Mouse (Mus musculus): ENCODE data around the gene Large1. TPM values are rescaled to one million over a fixed set of nuclear protein-coding genes. Genes with fewer than 3 reads are reported as not detected.

Gene Large1
- polyA plus RNA-seq, 1 experiment from 2014 or later: 8.3 TPM

DNA sequence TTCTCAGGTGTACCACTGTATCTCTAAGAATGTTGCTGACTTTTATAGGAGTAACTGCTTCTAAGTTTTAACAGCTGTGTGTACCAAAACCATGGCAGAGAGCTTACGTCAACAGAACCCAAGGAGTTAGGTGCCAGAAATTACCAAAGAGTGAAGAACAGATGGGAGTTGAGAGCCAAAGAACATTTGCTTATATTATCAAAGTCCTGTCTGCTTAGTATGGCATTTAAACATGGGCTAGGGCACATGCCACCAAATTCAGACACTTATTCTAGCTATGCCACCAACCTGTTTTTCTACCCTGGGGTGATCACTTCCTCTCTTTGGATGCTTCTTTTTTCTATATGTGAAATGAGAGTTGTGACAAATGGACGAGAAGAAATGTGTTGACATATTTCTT lies 479.9 kb downstream of the Large1 start:
- WGBS: 88% methylated on average over 2 of the region's 2 CpGs
- Histone ChIP-seq H3K9me3 (no peaks in the 10 kb centered on the region), H3K4me2 (no peak overlapping the region), H3K4me1 (replicated peaks) (no peaks in the 10 kb centered on the region), H3K27me3 (no peaks in the 10 kb centered on the region), H3K27ac (no peak overlapping the region), H3K9ac (replicated peaks) (no peak overlapping the region), H3K36me3 (no peaks in the 10 kb centered on the region), H3K4me3 (replicated peaks) (no peak overlapping the region)
- ATAC-seq (ENCODE audit: insufficient number of reproducible peaks, insufficient read depth, low FRiP score, low TSS enrichment, low read depth): no peak

- peak; percentile 47 for ATAC-seq (ENCODE audit: insufficient number of reproducible peaks, insufficient read depth, low FRiP score, low TSS enrichment, low read depth)
- H3K4me1 ChIP-seq (replicated peaks): peaks cover 8% of the 10 kb centered on the region
Observed at GRCm38 (mm10) chr8:72846881-72847280, 506.5 kb downstream of the Large1 start.

DNA sequence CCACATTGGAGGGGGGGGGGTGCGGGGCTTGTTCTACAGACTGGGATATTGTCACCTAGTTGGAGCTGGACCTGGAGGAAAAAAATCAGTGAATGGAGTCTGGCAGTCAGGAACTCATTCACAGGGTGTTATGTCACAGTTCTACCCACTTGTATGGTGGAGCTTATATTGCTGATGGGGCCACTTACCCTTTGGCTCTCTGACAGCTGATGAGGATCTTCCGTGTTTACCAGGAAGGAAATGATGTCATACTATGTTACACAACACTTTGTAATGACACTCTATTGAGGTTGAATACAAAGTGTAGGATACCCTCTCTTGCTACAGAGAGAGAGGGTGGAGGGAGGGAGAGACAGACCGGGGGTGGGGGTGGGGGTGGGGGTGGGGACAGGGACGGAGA lies 517.5 kb downstream of the Large1 start:
- Histone ChIP-seq H3K9ac (replicated peaks) (no peak overlapping the region), H3K4me3 (replicated peaks) (no peak overlapping the region), H3K36me3 (no peaks in the 10 kb centered on the region; the same call in 1 of the 2 replicates), H3K9me3 (no peaks in the 10 kb centered on the region), H3K4me2 (no peak overlapping the region), H3K27ac (no peak overlapping the region), H3K4me1 (replicated peaks) (no peaks in the 10 kb centered on the region), H3K27me3 (no peaks in the 10 kb centered on the region)
- no peak for ATAC-seq (ENCODE audit: insufficient number of reproducible peaks, insufficient read depth, low FRiP score, low TSS enrichment, low read depth)
- WGBS: 89% methylated on average over 4 of the region's 4 CpGs

More at GRCm38 (mm10) chr8:72846881-72847280, 506.5 kb downstream of the Large1 start:
- Histone ChIP-seq H3K36me3 (peaks cover 9% of the 10 kb centered on the region), H3K4me3 (replicated peaks) (no peak overlapping the region), H3K9me3 (no peaks in the 10 kb centered on the region), H3K27ac (peak overlapping the region; percentile 25; the same call in 1 of the 2 replicates), H3K9ac (replicated peaks) (no peak overlapping the region), H3K4me2 (no peak overlapping the region), H3K27me3 (no peaks in the 10 kb centered on the region)

GRCm38 (mm10) chr8:72833112-72833511 lies 520.2 kb downstream of the Large1 start:
- Histone ChIP-seq H3K4me3 (replicated peaks) (no peak overlapping the region), H3K27me3 (no peaks in the 10 kb centered on the region), H3K9me3 (no peaks in the 10 kb centered on the region), H3K36me3 (no peaks in the 10 kb centered on the region; the same call in 1 of the 2 replicates), H3K4me2 (no peak overlapping the region), H3K27ac (no peak overlapping the region), H3K9ac (replicated peaks) (no peak overlapping the region), H3K4me1 (replicated peaks) (no peaks in the 10 kb centered on the region)
- WGBS: 86% methylated on average over 2 of the region's 2 CpGs
- no peak for ATAC-seq (ENCODE audit: insufficient number of reproducible peaks, insufficient read depth, low FRiP score, low TSS enrichment, low read depth)

- Histone ChIP-seq H3K36me3 (no peaks in the 10 kb centered on the region; the same call in 1 of the 2 replicates), H3K9ac (replicated peaks) (no peak overlapping the region), H3K4me2 (no peak overlapping the region), H3K4me1 (replicated peaks) (no peaks in the 10 kb centered on the region), H3K9me3 (no peaks in the 10 kb centered on the region), H3K27me3 (no peaks in the 10 kb centered on the region), H3K4me3 (replicated peaks) (no peak overlapping the region), H3K27ac (no peak overlapping the region)
- ATAC-seq (ENCODE audit: insufficient number of reproducible peaks, insufficient read depth, low FRiP score, low TSS enrichment, low read depth): no peak
- WGBS: 70% methylated on average over 1 of the region's 1 CpGs
Observed at GRCm38 (mm10) chr8:72832371-72832770, 521.0 kb downstream of the Large1 start.

- H3K36me3 ChIP-seq: peaks cover 20% of the 10 kb centered on the region
- H3K9me3 ChIP-seq: no peaks in the 10 kb centered on the region
- no peaks in the 10 kb centered on the region for H3K27me3 ChIP-seq
- H3K27ac ChIP-seq: no peak overlapping the region
- no peak overlapping the region for H3K9ac ChIP-seq (replicated peaks)
- H3K4me1 ChIP-seq (replicated peaks): no peaks in the 10 kb centered on the region
- H3K4me3 ChIP-seq (replicated peaks): no peak overlapping the region
- ATAC-seq (ENCODE audit: insufficient number of reproducible peaks, insufficient read depth, low FRiP score, low TSS enrichment, low read depth): no peak
- 90% methylated on average over 5 of the region's 5 CpGs for WGBS
- no peak overlapping the region for H3K4me2 ChIP-seq
Observed at GRCm38 (mm10) chr8:72817655-72818349, 535.5 kb downstream of the Large1 start.

GRCm38 (mm10) chr8:72816679-72817078 lies 536.7 kb downstream of the Large1 start:
- Histone ChIP-seq H3K36me3 (peaks cover 20% of the 10 kb centered on the region), H3K4me1 (replicated peaks) (no peaks in the 10 kb centered on the region), H3K9me3 (no peaks in the 10 kb centered on the region), H3K27me3 (no peaks in the 10 kb centered on the region), H3K4me3 (replicated peaks) (no peak overlapping the region), H3K27ac (no peak overlapping the region), H3K9ac (replicated peaks) (no peak overlapping the region), H3K4me2 (no peak overlapping the region)
- no peak for ATAC-seq (ENCODE audit: insufficient number of reproducible peaks, insufficient read depth, low FRiP score, low TSS enrichment, low read depth)

DNA sequence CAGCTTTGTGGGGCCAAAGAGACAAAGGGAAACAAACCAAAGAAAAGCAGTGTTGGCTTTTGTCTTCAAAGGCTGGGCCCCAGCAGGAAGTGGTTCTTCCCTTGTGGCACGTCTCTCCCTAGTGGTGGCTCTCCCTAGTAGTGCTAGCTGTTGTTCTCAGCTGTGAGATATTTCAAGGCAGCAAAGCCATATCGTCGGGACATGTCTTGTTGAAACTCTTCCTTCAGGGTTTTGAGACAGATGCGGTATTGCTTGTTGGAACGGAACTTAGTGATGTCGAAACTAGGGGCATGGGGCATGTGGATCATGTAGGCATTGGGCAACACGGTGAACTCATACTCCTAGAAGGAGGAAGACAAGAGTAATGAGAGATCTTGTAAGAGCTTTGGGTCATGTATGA lies 537.7 kb downstream of the Large1 start:
- no peak overlapping the region for H3K4me3 ChIP-seq (replicated peaks)
- 89% methylated on average over 7 of the region's 7 CpGs for WGBS
- H3K27me3 ChIP-seq: no peaks in the 10 kb centered on the region
- no peak overlapping the region for H3K27ac ChIP-seq
- peaks cover 20% of the 10 kb centered on the region for H3K36me3 ChIP-seq
- H3K4me2 ChIP-seq: no peak overlapping the region
- no peaks in the 10 kb centered on the region for H3K9me3 ChIP-seq
- H3K4me1 ChIP-seq (replicated peaks): no peaks in the 10 kb centered on the region
- H3K9ac ChIP-seq (replicated peaks): no peak overlapping the region
- ATAC-seq (ENCODE audit: insufficient number of reproducible peaks, insufficient read depth, low FRiP score, low TSS enrichment, low read depth): no peak

DNA sequence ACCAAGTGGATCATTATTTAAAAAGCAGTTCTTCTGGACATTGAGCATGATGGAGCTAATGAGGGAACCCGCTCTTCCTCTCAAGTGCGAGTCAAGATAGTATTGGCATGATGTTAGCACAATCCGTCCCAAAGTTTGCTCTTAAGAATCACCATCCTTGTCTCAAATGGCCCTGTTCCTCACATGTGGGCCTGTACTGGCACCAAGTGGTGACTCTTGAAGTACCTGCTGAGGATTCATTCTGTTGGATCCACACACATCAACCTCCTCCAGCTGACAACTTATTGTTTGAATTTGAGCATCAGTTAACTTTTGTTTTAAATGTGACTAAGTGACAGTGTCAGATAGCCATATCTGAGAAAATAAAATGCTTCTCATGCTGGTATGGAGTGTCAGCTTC lies 540.6 kb downstream of the Large1 start:
- Histone ChIP-seq H3K27me3 (no peaks in the 10 kb centered on the region), H3K4me2 (no peak overlapping the region), H3K9me3 (no peaks in the 10 kb centered on the region), H3K9ac (replicated peaks) (no peak overlapping the region), H3K4me3 (replicated peaks) (no peak overlapping the region), H3K36me3 (peaks cover 16% of the 10 kb centered on the region), H3K4me1 (replicated peaks) (no peaks in the 10 kb centered on the region), H3K27ac (no peak overlapping the region)
- WGBS: 87% methylated on average over 3 of the region's 3 CpGs
- no peak for ATAC-seq (ENCODE audit: insufficient number of reproducible peaks, insufficient read depth, low FRiP score, low TSS enrichment, low read depth)

DNA sequence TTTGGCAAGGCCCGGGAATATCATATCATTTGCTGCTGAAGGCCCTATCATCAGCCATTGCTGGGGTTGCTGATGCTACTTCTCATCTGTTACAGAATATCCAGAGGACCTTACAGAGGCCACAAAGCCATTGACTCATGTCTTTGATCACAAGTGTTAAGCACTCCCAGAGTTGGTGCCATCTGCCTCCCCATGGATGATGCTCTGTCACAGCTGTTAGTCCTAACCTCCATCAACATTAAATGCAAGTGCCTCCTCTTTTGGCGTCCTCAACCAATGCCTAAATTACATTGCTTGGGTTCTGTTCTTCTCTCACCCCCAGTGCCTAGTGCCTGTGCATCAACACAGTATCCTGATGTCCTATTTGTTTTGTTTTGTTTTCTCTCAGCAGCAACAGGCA lies 551.8 kb downstream of the Large1 start:
- no peak overlapping the region for H3K27ac ChIP-seq
- H3K4me3 ChIP-seq (replicated peaks): no peak overlapping the region
- no peak overlapping the region for H3K4me2 ChIP-seq
- H3K9me3 ChIP-seq: no peaks in the 10 kb centered on the region
- WGBS: 87% methylated on average over 2 of the region's 2 CpGs
- ATAC-seq (ENCODE audit: insufficient number of reproducible peaks, insufficient read depth, low FRiP score, low TSS enrichment, low read depth): no peak
- no peaks in the 10 kb centered on the region for H3K4me1 ChIP-seq (replicated peaks)
- H3K27me3 ChIP-seq: no peaks in the 10 kb centered on the region
- no peak overlapping the region for H3K9ac ChIP-seq (replicated peaks)
- H3K36me3 ChIP-seq: no peaks in the 10 kb centered on the region

- no peaks in the 10 kb centered on the region for H3K36me3 ChIP-seq
- no peaks in the 10 kb centered on the region for H3K9me3 ChIP-seq
- H3K27ac ChIP-seq: no peak overlapping the region
- no peak overlapping the region for H3K4me3 ChIP-seq (replicated peaks)
- ATAC-seq (ENCODE audit: insufficient number of reproducible peaks, insufficient read depth, low FRiP score, low TSS enrichment, low read depth): no peak
- no peaks in the 10 kb centered on the region for H3K4me1 ChIP-seq (replicated peaks)
- no peak overlapping the region for H3K9ac ChIP-seq (replicated peaks)
- no peaks in the 10 kb centered on the region for H3K27me3 ChIP-seq
- no peak overlapping the region for H3K4me2 ChIP-seq
- WGBS: 90% methylated on average over 4 of the region's 4 CpGs
Observed at GRCm38 (mm10) chr8:72780644-72781043, 572.7 kb downstream of the Large1 start.

DNA sequence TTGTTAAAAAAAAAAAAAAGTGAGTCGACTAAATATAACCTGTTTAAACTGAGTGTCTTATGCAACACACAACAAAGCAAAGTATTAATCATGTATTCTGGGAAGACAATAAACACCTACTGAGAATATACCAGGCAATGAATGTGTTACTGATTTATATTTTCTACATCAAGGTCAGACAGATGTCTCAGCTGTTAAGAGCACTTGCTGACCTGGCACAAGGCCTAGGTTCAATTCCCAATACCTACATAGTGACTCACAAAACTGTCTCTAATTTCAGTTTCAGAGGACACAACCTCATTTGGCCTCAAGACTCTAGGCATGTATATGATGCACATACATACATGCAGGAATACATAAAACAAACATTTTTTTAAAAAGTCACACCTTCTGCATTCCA lies 575.5 kb downstream of the Large1 start:
- no peaks in the 10 kb centered on the region for H3K4me1 ChIP-seq (replicated peaks)

More for the DNA sequence above, 575.5 kb downstream of the Large1 start:
- no peak overlapping the region for H3K9ac ChIP-seq (replicated peaks)
- H3K4me3 ChIP-seq (replicated peaks): no peak overlapping the region
- H3K4me2 ChIP-seq: no peak overlapping the region
- H3K36me3 ChIP-seq: no peaks in the 10 kb centered on the region
- H3K9me3 ChIP-seq: no peaks in the 10 kb centered on the region
- H3K27me3 ChIP-seq: no peaks in the 10 kb centered on the region
- no peak for ATAC-seq (ENCODE audit: insufficient number of reproducible peaks, insufficient read depth, low FRiP score, low TSS enrichment, low read depth)
- WGBS: 87% methylated on average over 1 of the region's 1 CpGs
- H3K27ac ChIP-seq: no peak overlapping the region

All from limb, embryonic 12.5 days (tissue).